Mouse (Mus musculus) liver, embryonic 14.5 days (tissue): Measurements from ENCODE around the gene Psg16. TPM values are rescaled to one million over a fixed set of nuclear protein-coding genes. Genes with fewer than 3 reads are reported as not detected.

ENCODE experiments used
- ATAC-seq: fragments of 200-750 bp; cut with Nextera tagmentation; 2 replicates; pipeline ENCODE4 v1.8.0; 2017; ENCODE audit warnings: moderate number of reproducible peaks, mild to moderate bottlenecking, moderate library complexity; ENCODE audit not compliant: insufficient read depth
- DNase-seq, 3 experiments: peaks; one replicate each; pipeline ENCODE4 v3.0.0-alpha.2; 2012 to 2013; ENCODE audit warnings: low read depth in 3 of 3, low spot score in 3 of 3
- H3K27ac ChIP-seq: fragments of 300-500 bp; sonication (generic); 2 replicates; pipeline ENCODE4 v1.5.1; 2014; ENCODE audit warnings: moderate library complexity, mild to moderate bottlenecking, control low read depth, inconsistent platforms
- H3K27me3 ChIP-seq: fragments of 300-500 bp; sonication (generic); 2 replicates; pipeline ENCODE4 v1.6.1; 2014; ENCODE audit warnings: mild to moderate bottlenecking, low read length, moderate library complexity; ENCODE audit not compliant: control insufficient read depth, insufficient read depth
- H3K36me3 ChIP-seq: fragments of 300-500 bp; sonication (generic); replicated peaks from 2 replicates; pipeline ENCODE4 v1.6.1; 2014; ENCODE audit warnings: low read depth; ENCODE audit not compliant: control insufficient read depth, insufficient read depth
- H3K4me1 ChIP-seq, 2 experiments: fragments of 200-500 bp in 1 of 2; fragments of 300-500 bp in 1 of 2; sonication (generic) in 1 of 2; replicated peaks; 2 replicates each; pipeline ENCODE4 v1.6.1; 2012 to 2014; ENCODE audit warnings: antibody characterized with exemption in 1 of 2, inconsistent platforms in 1 of 2, low read length in 1 of 2; ENCODE audit not compliant: control insufficient read depth in 2 of 2, insufficient read depth in 2 of 2
- H3K4me2 ChIP-seq: fragments of 300-500 bp; sonication (generic); 2 replicates; pipeline ENCODE4 v1.6.1; 2014; ENCODE audit warnings: low read depth, mild to moderate bottlenecking, control low read depth, moderate library complexity
- H3K4me3 ChIP-seq, 2 experiments: fragments of 200-500 bp in 1 of 2; fragments of 300-500 bp in 1 of 2; sonication (generic) in 1 of 2; 2 replicates each; pipeline ENCODE4 v1.5.1; 2012 to 2014; ENCODE audit warnings: low read depth in 2 of 2, low read length in 2 of 2, mild to moderate bottlenecking in 2 of 2, control low read depth in 1 of 2, inconsistent platforms in 1 of 2, moderate library complexity in 1 of 2; ENCODE audit not compliant: insufficient read depth in 1 of 2
- H3K9ac ChIP-seq: fragments of 300-500 bp; sonication (generic); replicated peaks from 2 replicates; pipeline ENCODE4 v1.6.1; 2014; ENCODE audit warnings: mild to moderate bottlenecking, control low read depth, moderate library complexity
- H3K9me3 ChIP-seq: fragments of 300-500 bp; sonication (generic); 2 replicates; pipeline ENCODE4 v1.6.1; 2016; ENCODE audit warnings: low read length, mixed read lengths; ENCODE audit not compliant: control insufficient read depth
- CTCF ChIP-seq: IDR thresholded peaks from 2 replicates; pipeline ENCODE4 v1.5.1; 2016; ENCODE audit warnings: antibody characterized with exemption, low read depth, control low read depth
- EP300 ChIP-seq: IDR thresholded peaks from 2 replicates; pipeline ENCODE4 v1.6.1; 2016; ENCODE audit warnings: antibody characterized with exemption, low read depth
- WGBS: fragments of 180-500 bp; shearing (Covaris S2); extraction: QIAGEN DNeasy Blood & Tissue Kit; methylation state at CpG from one replicate; pipeline ENCODE4 v1.1.7; 2014; ENCODE audit not compliant: insufficient replicate concordance; 5-methylcytosine and 5-hydroxymethylcytosine counted together
- polyA plus RNA-seq, 2 experiments: library from polyadenylated mRNA; depleted of rRNA in 1 of 2; stranded (reverse) in 1 of 2; unstranded in 1 of 2; fragments of >200 nt; fragmentation: Nextera tagmentation in 1 of 2; extraction: Ambion mirVana in 1 of 2; gene quantifications; 2 replicates each; pipeline versions ENCODE4 v1.2.1 to v1.2.3; 2012 to 2014

Psg16 gene
- polyA plus RNA-seq, 2 experiments: 0.02 to 0.08 TPM

GRCm38 (mm10) chr7:17030239-17030638 is 43.6 kb upstream of the Psg16 start:
- no peak overlapping the region for H3K4me3 ChIP-seq
- DNase-seq (no peak), ATAC-seq (no peak)
- H3K4me2 ChIP-seq: no peak overlapping the region
- H3K27ac ChIP-seq: no peak overlapping the region
- H3K27me3 ChIP-seq: no peaks in the 10 kb centered on the region
- H3K9me3 ChIP-seq: no peaks in the 10 kb centered on the region
- no peak for TF ChIP-seq EP300
- TF ChIP-seq CTCF: no peak
- no peak overlapping the region for H3K9ac ChIP-seq
- peaks cover 20 to 24% of the 10 kb centered on the region in 2 experiments for H3K4me1 ChIP-seq
- peaks cover 15% of the 10 kb centered on the region; the same call in 1 of the 2 replicates for H3K36me3 ChIP-seq
- WGBS: 70% methylated on average over 7 of the region's 7 CpGs

GRCm38 (mm10) chr7:17038018-17038695 is 35.7 kb upstream of the Psg16 start:
- no peak overlapping the region for H3K4me3 ChIP-seq
- no peak overlapping the region for H3K9ac ChIP-seq
- no peaks in the 10 kb centered on the region for H3K27me3 ChIP-seq
- DNase-seq (no peak), ATAC-seq (no peak)
- WGBS: 84% methylated on average over 9 of the region's 9 CpGs
- no peaks in the 10 kb centered on the region for H3K4me1 ChIP-seq
- H3K36me3 ChIP-seq: peaks cover 49% of the 10 kb centered on the region
- no peak overlapping the region for H3K4me2 ChIP-seq
- no peaks in the 10 kb centered on the region for H3K9me3 ChIP-seq
- TF ChIP-seq EP300: no peak
- no peak overlapping the region for H3K27ac ChIP-seq

- no peaks in the 10 kb centered on the region for H3K4me1 ChIP-seq
- no peak overlapping the region for H3K9ac ChIP-seq
- 85% methylated on average over 7 of the region's 7 CpGs for WGBS
- H3K9me3 ChIP-seq: no peaks in the 10 kb centered on the region
- H3K4me3 ChIP-seq: no peak overlapping the region
- H3K27ac ChIP-seq: no peak overlapping the region
- no peak for DNase-seq
- no peak for TF ChIP-seq CTCF
- no peak for TF ChIP-seq EP300
- no peaks in the 10 kb centered on the region for H3K27me3 ChIP-seq
- H3K36me3 ChIP-seq: peaks cover 48% of the 10 kb centered on the region
- no peak overlapping the region for H3K4me2 ChIP-seq
- no peak for ATAC-seq
Measured at GRCm38 (mm10) chr7:17039373-17039772, 34.5 kb upstream of the Psg16 start.

- ATAC-seq: no peak
- Histone ChIP-seq H3K9me3 (no peaks in the 10 kb centered on the region), H3K9ac (no peak overlapping the region), H3K36me3 (peaks cover 42% of the 10 kb centered on the region), H3K4me1 (no peaks in the 10 kb centered on the region), H3K4me3 (no peak overlapping the region), H3K27me3 (no peaks in the 10 kb centered on the region), H3K27ac (no peak overlapping the region), H3K4me2 (no peak overlapping the region)
- TF ChIP-seq EP300 (no peak), CTCF (no peak)
- 81% methylated on average over 1 of the region's 1 CpGs for WGBS
- DNase-seq: no peak
Measured at GRCm38 (mm10) chr7:17045743-17046142, 28.1 kb upstream of the Psg16 start.

DNA sequence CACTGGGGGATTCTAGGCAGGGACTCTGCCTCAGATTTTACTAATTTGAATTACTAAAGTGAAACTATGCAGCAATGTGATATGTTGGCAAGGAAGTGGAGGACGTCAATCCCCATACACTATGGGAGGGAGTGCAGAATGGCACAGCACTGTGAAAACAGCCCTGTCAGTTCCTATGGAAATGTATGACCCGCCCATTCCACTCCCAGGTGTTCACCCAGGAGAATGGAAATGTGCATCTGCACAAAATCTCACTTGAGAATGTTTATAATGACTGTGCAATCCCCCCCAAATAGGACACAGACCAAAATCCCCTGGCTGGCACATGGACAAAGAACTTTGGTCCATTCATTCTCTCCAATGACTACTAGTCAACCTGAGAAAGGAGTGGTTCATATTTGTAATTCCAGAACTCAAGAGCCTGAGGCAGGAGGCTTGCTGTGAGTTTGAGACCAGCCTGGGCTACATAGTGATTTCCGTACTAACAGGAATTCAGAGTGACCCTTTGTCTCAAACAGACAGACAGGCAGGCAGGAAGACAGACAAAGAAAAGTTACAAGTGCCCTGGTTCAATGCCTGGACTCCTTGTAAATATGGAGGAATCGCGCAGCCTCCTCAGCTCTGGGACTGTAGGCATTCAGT is 26.7 kb upstream of the Psg16 start:
- H3K4me1 ChIP-seq: no peaks in the 10 kb centered on the region
- H3K4me2 ChIP-seq: no peak overlapping the region
- peaks cover 38% of the 10 kb centered on the region for H3K36me3 ChIP-seq
- TF ChIP-seq CTCF (no peak), EP300 (no peak)
- no peak overlapping the region for H3K27ac ChIP-seq
- no peak overlapping the region for H3K4me3 ChIP-seq
- no peak overlapping the region for H3K9ac ChIP-seq
- 83% methylated on average over 5 of the region's 5 CpGs for WGBS
- ATAC-seq (no peak), DNase-seq (no peak)
- H3K27me3 ChIP-seq: no peaks in the 10 kb centered on the region
- no peaks in the 10 kb centered on the region for H3K9me3 ChIP-seq
